Mouse (Mus musculus) ES-Bruce4 (cell line): ENCODE data around the gene Traf5.

Source experiments
- CTCF ChIP-seq: IDR thresholded peaks from one replicate; pipeline ENCODE4 v1.8.1; 2011; ENCODE audit warnings: low read depth, low read length
- EP300 ChIP-seq: IDR thresholded peaks from 2 replicates; pipeline ENCODE4 v1.6.1; 2011; ENCODE audit warnings: low read depth, low read length; ENCODE audit not compliant: insufficient read depth
- POLR2A ChIP-seq: IDR thresholded peaks from one replicate; pipeline ENCODE4 v1.8.1; 2011; ENCODE audit warnings: low read length; ENCODE audit not compliant: insufficient read depth

DNA sequence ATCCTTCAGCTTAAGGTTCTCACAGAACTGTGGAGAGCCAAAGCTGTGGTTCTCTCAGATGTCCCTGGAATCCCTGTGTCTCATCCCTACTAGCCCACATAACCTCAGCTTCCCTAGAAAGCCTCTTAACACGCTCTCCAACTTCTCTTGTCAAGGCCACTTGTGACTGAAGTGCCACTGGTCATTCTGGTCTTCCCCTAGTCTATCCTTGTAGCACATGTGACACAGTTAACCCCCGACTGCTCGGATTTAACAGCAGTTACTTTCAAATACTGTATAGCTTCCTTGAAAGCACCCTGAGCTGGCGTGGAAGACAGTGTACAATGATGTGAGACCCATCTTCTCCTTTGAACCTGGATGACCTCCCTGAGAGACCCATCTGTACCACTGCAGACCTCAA is 5.3 kb downstream of the Traf5 start:
- TF ChIP-seq CTCF (no peak), POLR2A (no peak), EP300 (no peak)
